Mouse (Mus musculus) ES-Bruce4 (cell line): ENCODE results near the gene Atg16l1.

Experiments used
- CTCF ChIP-seq: IDR thresholded peaks from one replicate; pipeline ENCODE4 v1.8.1; 2011; ENCODE audit warnings: low read depth, low read length
- EP300 ChIP-seq: IDR thresholded peaks from 2 replicates; pipeline ENCODE4 v1.6.1; 2011; ENCODE audit warnings: low read depth, low read length; ENCODE audit not compliant: insufficient read depth
- POLR2A ChIP-seq: IDR thresholded peaks from one replicate; pipeline ENCODE4 v1.8.1; 2011; ENCODE audit warnings: low read length; ENCODE audit not compliant: insufficient read depth

DNA sequence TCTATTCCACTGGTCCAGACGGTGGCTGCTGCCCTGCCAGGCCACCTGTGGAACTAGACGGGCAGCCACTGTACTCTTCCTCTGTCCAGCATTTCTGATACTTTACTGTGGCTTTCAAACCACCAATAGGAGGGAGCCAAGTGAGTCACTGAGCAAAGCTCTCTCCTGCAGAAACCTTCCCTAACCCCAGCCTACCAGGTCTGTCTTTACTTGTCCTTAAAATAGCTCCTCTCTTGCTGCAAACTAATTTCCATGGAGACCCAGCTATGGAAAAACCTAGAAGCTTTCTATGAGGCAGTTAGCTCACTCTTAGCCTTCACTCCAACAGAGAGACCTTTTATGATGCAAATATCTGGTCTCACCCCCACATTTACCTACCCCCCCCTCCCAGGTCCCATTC is 33.6 kb upstream of the Atg16l1 start:
- no peak for TF ChIP-seq POLR2A
- no peak for TF ChIP-seq CTCF
- no peak for TF ChIP-seq EP300
